In genomic region chr17:26040711-26041110, GRCm38 (mm10) we compare ENCODE assay signal across 7 mouse cellular contexts. TPM values are rescaled to one million over a fixed set of nuclear protein-coding genes. Genes with fewer than 3 reads are reported as not detected.
DNase-seq lines count a peak whose midpoint lies in the region; ATAC-seq and TF ChIP-seq lines count a peak whose summit lies in the region.
"Not testable (repeated sequence)": the region's sequence is repeated elsewhere in the genome, so short reads cannot be mapped to it uniquely, and the experiment has no call there.

No protein-coding gene starts in this region.

- not testable (repeated sequence) for H3K36me3 ChIP-seq in heart, adult 2 months (ENCODE audit: control insufficient read depth, insufficient read depth, low read length); lung, postnatal 0 days (ENCODE audit: insufficient read depth, low read length)

- H3K27ac ChIP-seq in gastrocnemius, adult 2 months: peak overlapping the region; percentile 56
- H3K27ac ChIP-seq in heart, adult 2 months; lung, postnatal 0 days (ENCODE audit: low read length): not testable (repeated sequence)

- DNase-seq in 3T3-L1 (ENCODE audit: low read depth, low spot score): peak; percentile 16
- peak; percentile 15 for DNase-seq in adrenal gland, postnatal 14 days
- DNase-seq in gastrocnemius, adult 2 months: peak; percentile 56
- DNase-seq in heart, adult 2 months: peak; percentile 52 to 65
- peak; percentile 27 to 31 for DNase-seq in heart, postnatal 36 days
- not testable (repeated sequence) for DNase-seq in lung, postnatal 0 days (ENCODE audit: low spot score)
- DNase-seq in lung, postnatal 36 days: peak; percentile 53

- not testable (repeated sequence) for H3K4me1 ChIP-seq in heart, adult 2 months (ENCODE audit: control insufficient read depth, insufficient read depth, low read length)
- peaks cover 10% of the 10 kb centered on the region; the same call in 1 of the 2 replicates for H3K4me1 ChIP-seq in lung, postnatal 0 days (ENCODE audit: insufficient read depth, low read depth, low read length)

- not testable (repeated sequence) for TF ChIP-seq EP300 in heart, adult 2 months (IDR thresholded peaks at IDR 0.05; ENCODE audit: insufficient read depth, low read depth, low read length); lung, postnatal 0 days (IDR thresholded peaks at IDR 0.05)

- H3K9me3 ChIP-seq in lung, postnatal 0 days (ENCODE audit: low read length): not testable (repeated sequence)

- TF ChIP-seq CTCF in gastrocnemius, adult 2 months (IDR thresholded peaks at IDR 0.05); heart, adult 2 months (IDR thresholded peaks at IDR 0.05); lung, postnatal 0 days (IDR thresholded peaks at IDR 0.05): not testable (repeated sequence)

- not testable (repeated sequence) for H3K4me3 ChIP-seq in gastrocnemius, adult 2 months; heart, adult 2 months; lung, postnatal 0 days (ENCODE audit: low read depth, low read length)

- intact Hi-C loops in gastrocnemius, adult 2 months (cut with DNase I): loop anchor here (2.0 kb wide), 1 partner anchor 50 kb away; the partner anchor contains the start of gene Decr2
- intact Hi-C loops in heart, adult 2 months (cut with DNase I): loop anchor here (1.0 kb wide), 1 partner anchor 50 kb away; the partner anchor contains the start of gene Decr2
- intact Hi-C loops in heart, postnatal 36 days (cut with DNase I): loop anchor here (1.0 to 2.0 kb wide), 2 partner anchors 28 to 50 kb away; partner anchors contain the start of genes Decr2 and Rab11fip3

- ATAC-seq in lung, postnatal 0 days: 0 out of 2 replicates have a peak, but pooled peaks have one; percentile 18

- WGBS in heart, adult 2 months: 79% methylated on average over 8 of the region's 8 CpGs
- WGBS in lung, postnatal 0 days: 78% methylated on average over 8 of the region's 8 CpGs

- TF ChIP-seq POLR2A in heart, adult 2 months (IDR thresholded peaks at IDR 0.05; ENCODE audit: insufficient read depth, low read depth, low read length): not testable (repeated sequence)

- not testable (repeated sequence) for H3K79me2 ChIP-seq in heart, adult 2 months (replicated peaks; ENCODE audit: control insufficient read depth, insufficient read depth, low read length)

- not testable (repeated sequence) for H3K4me2 ChIP-seq in lung, postnatal 0 days (replicated peaks; ENCODE audit: low read depth, low read length)

- H3K27me3 ChIP-seq in heart, adult 2 months (ENCODE audit: control insufficient read depth, insufficient read depth, low read length); lung, postnatal 0 days (replicated peaks; ENCODE audit: insufficient read depth, low read length): not testable (repeated sequence)

- not testable (repeated sequence) for H3K9ac ChIP-seq in heart, adult 2 months (ENCODE audit: low read depth, low read length); lung, postnatal 0 days (replicated peaks; ENCODE audit: low read depth)

RNA-seq across cellular contexts. Expression of gene Rab11fip3, which starts 28.6 kb away (rescaled TPM):
- 18.6 and 19.0 TPM in 2 replicates for total RNA-seq in adrenal gland, postnatal 14 days (2021)
- 10 to 100 TPM; 76.3 to 92.0 TPM for total RNA-seq in gastrocnemius, adult 2 months (2021)
- total RNA-seq in heart, adult 2 months (2021): 10 to 100 TPM; 29.7 to 30.5 TPM
- 29.3 and 33.1 TPM in 2 replicates for polyA plus RNA-seq in heart, adult 2 months (2012; rRNA removed)
- 10 to 100 TPM; 29.2 to 29.7 TPM for total RNA-seq in heart, postnatal 36 days (2021)
- 7.2 and 9.3 TPM in 2 replicates for polyA plus RNA-seq in lung, postnatal 0 days (2015; fragmentation: Nextera tagmentation; extraction: Ambion mirVana)

RNA-seq across cellular contexts. Expression of gene Decr2, which starts 49.4 kb away (rescaled TPM):
- total RNA-seq in adrenal gland, postnatal 14 days (2021): 34.2 and 42.3 TPM in 2 replicates
- total RNA-seq in gastrocnemius, adult 2 months (2021): 1 to 10 TPM; 2.1 to 3.0 TPM
- 1 to 10 TPM; 9.2 to 9.5 TPM for total RNA-seq in heart, adult 2 months (2021)
- polyA plus RNA-seq in heart, adult 2 months (2012; rRNA removed): 13.9 and 23.3 TPM in 2 replicates
- 10 to 100 TPM; 10.2 to 11.2 TPM for total RNA-seq in heart, postnatal 36 days (2021)
- 18.7 and 23.8 TPM in 2 replicates for polyA plus RNA-seq in lung, postnatal 0 days (2015; fragmentation: Nextera tagmentation; extraction: Ambion mirVana)

RNA-seq across cellular contexts. Expression of gene Nme4, which starts 54.7 kb away (rescaled TPM):
- total RNA-seq in adrenal gland, postnatal 14 days (2021): 2.6 and 2.7 TPM in 2 replicates
- total RNA-seq in gastrocnemius, adult 2 months (2021): 1 to 10 TPM; 1.6 to 2.5 TPM
- 1 to 10 TPM; 3.7 to 4.4 TPM for total RNA-seq in heart, adult 2 months (2021)
- 13.8 and 21.4 TPM in 2 replicates for polyA plus RNA-seq in heart, adult 2 months (2012; rRNA removed)
- 1 to 10 TPM; 2.8 to 3.5 TPM for total RNA-seq in heart, postnatal 36 days (2021)
- polyA plus RNA-seq in lung, postnatal 0 days (2015; fragmentation: Nextera tagmentation; extraction: Ambion mirVana): 8.5 and 9.2 TPM in 2 replicates

RNA-seq across cellular contexts. Expression of gene Capn15, which starts 55.1 kb away (rescaled TPM):
- 18.8 and 23.8 TPM in 2 replicates for total RNA-seq in adrenal gland, postnatal 14 days (2021)
- 1 to 10 TPM; 6.0 to 9.4 TPM for total RNA-seq in gastrocnemius, adult 2 months (2021)
- 1 to 10 TPM; 6.1 to 7.4 TPM for total RNA-seq in heart, adult 2 months (2021)
- 15.1 and 15.5 TPM in 2 replicates for polyA plus RNA-seq in heart, adult 2 months (2012; rRNA removed)
- 1 to 10 TPM; 7.2 TPM for total RNA-seq in heart, postnatal 36 days (2021)
- 12.7 and 13.9 TPM in 2 replicates for polyA plus RNA-seq in lung, postnatal 0 days (2015; fragmentation: Nextera tagmentation; extraction: Ambion mirVana)
